Mouse (Mus musculus) liver, embryonic 14.5 days (tissue): ENCODE data around the gene Msl1.

Experiments
- CTCF ChIP-seq: IDR thresholded peaks from 2 replicates; pipeline ENCODE4 v1.5.1; 2016; ENCODE audit warnings: antibody characterized with exemption, low read depth, control low read depth
- EP300 ChIP-seq: IDR thresholded peaks from 2 replicates; pipeline ENCODE4 v1.6.1; 2016; ENCODE audit warnings: antibody characterized with exemption, low read depth

- TF ChIP-seq CTCF, result peak; percentile 95
- 0 out of 2 replicates have a peak, but pooled peaks have one; percentile 19 for TF ChIP-seq EP300
Observed at GRCm38 (mm10) chr11:98786359-98787214, 8.7 kb upstream of the Msl1 start.
